Mouse (Mus musculus) C2C12 (cell line): ENCODE results near the gene Msrb3. TPM values are rescaled to one million over a fixed set of nuclear protein-coding genes. Genes with fewer than 3 reads are reported as not detected.

Source experiments
- H3K27me3 ChIP-seq: one replicate; pipeline ENCODE4 v1.6.1; 2011; ENCODE audit not compliant: control insufficient read depth, insufficient read depth, insufficient read length
- H3K36me3 ChIP-seq: one replicate; pipeline ENCODE4 v1.6.1; 2011; ENCODE audit not compliant: control insufficient read depth, insufficient read depth
- H3K4me3 ChIP-seq: one replicate; pipeline ENCODE4 v1.5.1; 2011; ENCODE audit warnings: mild to moderate bottlenecking, control low read depth; ENCODE audit not compliant: poor library complexity, insufficient read depth, severe bottlenecking
- H3K79me2 ChIP-seq: one replicate; pipeline ENCODE4 v1.6.1; 2011; ENCODE audit not compliant: control insufficient read depth, insufficient read depth
- H3K79me3 ChIP-seq: one replicate; pipeline ENCODE4 v1.6.1; 2011; ENCODE audit warnings: low read depth, control low read depth
- H3ac ChIP-seq: one replicate; pipeline ENCODE3; 2011; ENCODE audit warnings: low read depth; ENCODE audit not compliant: control insufficient read depth, insufficient read length
- CEBPB ChIP-seq: IDR thresholded peaks from one replicate; pipeline ENCODE4 v1.6.1; 2011; ENCODE audit warnings: low read depth, mild to moderate bottlenecking, control low read depth, moderate library complexity
- CTCF ChIP-seq: IDR thresholded peaks from one replicate; pipeline ENCODE4 v1.5.1; 2011; ENCODE audit not compliant: control insufficient read depth, insufficient read depth, insufficient read length
- FOSL1 ChIP-seq: IDR thresholded peaks from one replicate; pipeline ENCODE4 v1.8.0; 2011; ENCODE audit warnings: mild to moderate bottlenecking, low read length; ENCODE audit not compliant: poor library complexity, insufficient read depth, severe bottlenecking
- MAX ChIP-seq: IDR thresholded peaks from one replicate; pipeline ENCODE4 v1.6.1; 2011; ENCODE audit warnings: mild to moderate bottlenecking, control low read depth
- MYOD1 ChIP-seq: IDR thresholded peaks from one replicate; pipeline ENCODE4 v1.6.1; 2011; ENCODE audit warnings: low read depth; ENCODE audit not compliant: control insufficient read depth, insufficient read length
- MYOG ChIP-seq: IDR thresholded peaks from one replicate; pipeline ENCODE4 v1.6.1; 2011; ENCODE audit not compliant: control insufficient read depth, insufficient read length; ENCODE audit errors: extremely low read depth
- USF1 ChIP-seq: IDR thresholded peaks from one replicate; pipeline ENCODE4 v1.6.1; 2011; ENCODE audit warnings: low read depth, mild to moderate bottlenecking, control low read depth, moderate library complexity
- polyA plus RNA-seq: library from polyadenylated mRNA; unstranded; fragments of >200 nt; fragmentation: generic; extraction: Trizol; gene quantifications from one replicate; pipeline ENCODE4 v1.2.1, GENCODE M21; 2012; ENCODE audit warnings: missing spikeins

Msrb3 gene
- polyA plus RNA-seq, 1 experiment, result 13.3 TPM

GRCm38 (mm10) chr10:120894978-120895898 lies 3.7 kb downstream of the Msrb3 start:
- Histone ChIP-seq H3ac (no peak overlapping the region), H3K36me3 (no peaks in the 10 kb centered on the region)

GRCm38 (mm10) chr10:120893938-120894337 lies 5.0 kb downstream of the Msrb3 start:
- TF ChIP-seq FOSL1 (no peak), MYOG (no peak), MYOD1 (no peak), MAX (no peak), CEBPB (no peak), CTCF (no peak), USF1 (no peak)
- Histone ChIP-seq H3K79me3 (peaks cover 6% of the 10 kb centered on the region), H3K4me3 (no peak overlapping the region), H3K36me3 (no peaks in the 10 kb centered on the region), H3ac (no peak overlapping the region), H3K79me2 (no peaks in the 10 kb centered on the region), H3K27me3 (no peaks in the 10 kb centered on the region)

More at GRCm38 (mm10) chr10:120894978-120895898, 3.7 kb downstream of the Msrb3 start:
- Histone ChIP-seq H3K79me3 (peaks cover 6% of the 10 kb centered on the region), H3K27me3 (no peaks in the 10 kb centered on the region), H3K79me2 (no peaks in the 10 kb centered on the region), H3K4me3 (no peak overlapping the region)
- TF ChIP-seq USF1, result no peak
- no peak for TF ChIP-seq MAX
- TF ChIP-seq FOSL1, result no peak
- no peak for TF ChIP-seq CEBPB
- TF ChIP-seq MYOD1, result no peak
- no peak for TF ChIP-seq MYOG
- TF ChIP-seq CTCF, result no peak

GRCm38 (mm10) chr10:120891131-120891530 lies 7.8 kb downstream of the Msrb3 start:
- Histone ChIP-seq H3K36me3 (no peaks in the 10 kb centered on the region), H3K79me2 (no peaks in the 10 kb centered on the region), H3K4me3 (no peak overlapping the region), H3ac (no peak overlapping the region), H3K79me3 (peaks cover 6% of the 10 kb centered on the region), H3K27me3 (no peaks in the 10 kb centered on the region)
- no peak for TF ChIP-seq FOSL1
- no peak for TF ChIP-seq CEBPB
- no peak for TF ChIP-seq CTCF
- no peak for TF ChIP-seq MYOG
- TF ChIP-seq USF1, result no peak
- no peak for TF ChIP-seq MAX
- TF ChIP-seq MYOD1, result no peak

GRCm38 (mm10) chr10:120890592-120890991 lies 8.3 kb downstream of the Msrb3 start:
- Histone ChIP-seq H3K36me3 (no peaks in the 10 kb centered on the region), H3K79me3 (peaks cover 6% of the 10 kb centered on the region), H3K4me3 (no peak overlapping the region), H3ac (no peak overlapping the region), H3K27me3 (no peaks in the 10 kb centered on the region), H3K79me2 (no peaks in the 10 kb centered on the region)
- no peak for TF ChIP-seq FOSL1

- H3K27me3 ChIP-seq, result no peaks in the 10 kb centered on the region
- no peak overlapping the region for H3K4me3 ChIP-seq
- no peak for TF ChIP-seq MYOG
- no peak for TF ChIP-seq CTCF
- no peak for TF ChIP-seq FOSL1
- TF ChIP-seq USF1, result no peak
- TF ChIP-seq MYOD1, result no peak
- no peak for TF ChIP-seq MAX
- no peaks in the 10 kb centered on the region for H3K79me2 ChIP-seq
- H3K79me3 ChIP-seq, result peaks cover 6% of the 10 kb centered on the region
- no peak overlapping the region for H3ac ChIP-seq
- H3K36me3 ChIP-seq, result no peaks in the 10 kb centered on the region
Measured at GRCm38 (mm10) chr10:120888531-120888930, 10.4 kb downstream of the Msrb3 start.

- no peaks in the 10 kb centered on the region for H3K27me3 ChIP-seq
- H3K79me3 ChIP-seq, result no peaks in the 10 kb centered on the region
- no peak overlapping the region for H3K4me3 ChIP-seq
- no peak for TF ChIP-seq MYOG
- TF ChIP-seq FOSL1, result no peak
- TF ChIP-seq CTCF, result no peak
- TF ChIP-seq CEBPB, result no peak
- no peak for TF ChIP-seq MYOD1
- no peak for TF ChIP-seq USF1
- no peak for TF ChIP-seq MAX
- H3K79me2 ChIP-seq, result no peaks in the 10 kb centered on the region
- no peaks in the 10 kb centered on the region for H3K36me3 ChIP-seq
- no peak overlapping the region for H3ac ChIP-seq
Measured at GRCm38 (mm10) chr10:120884220-120884619, 14.7 kb downstream of the Msrb3 start.
